Mouse (Mus musculus): ENCODE results near the gene Tspan5. TPM values are rescaled to one million over a fixed set of nuclear protein-coding genes. Genes with fewer than 3 reads are reported as not detected.

Gene Tspan5
- total and polyA plus RNA-seq, 3 experiments = 28.1 to 35.1 TPM; not detected in 1

GRCm38 (mm10) chr3:138867149-138867848 is 125.3 kb downstream of the Tspan5 start:
- no peak for TF ChIP-seq GATA1 (IDR thresholded peaks at IDR 0.05; ENCODE audit: low read depth, low read length)
- TF ChIP-seq TAL1 (IDR thresholded peaks at IDR 0.05; ENCODE audit: low read length) = no peak
- TF ChIP-seq USF1 (IDR thresholded peaks at IDR 0.05; ENCODE audit: low read depth, low read length) = no peak
- no peak for TF ChIP-seq CHD1 (IDR thresholded peaks at IDR 0.05; ENCODE audit: low read depth, low read length)
- no peak for TF ChIP-seq MAZ (IDR thresholded peaks at IDR 0.05; ENCODE audit: low read depth, low read length)
- no peak for TF ChIP-seq ZMIZ1 (IDR thresholded peaks at IDR 0.05; ENCODE audit: low read depth, low read length)
- TF ChIP-seq EP300 (IDR thresholded peaks at IDR 0.05; ENCODE audit: low read depth in 1 of 2, low read length in 2 of 2) = no peak
- TF ChIP-seq TBP (IDR thresholded peaks at IDR 0.05; ENCODE audit: low read depth, low read length) = no peak
- TF ChIP-seq MAX (IDR thresholded peaks at IDR 0.05; ENCODE audit: low read length) = no peak
- no peak for TF ChIP-seq POLR2AphosphoS5 (IDR thresholded peaks at IDR 0.05; ENCODE audit: borderline replicate concordance, low read depth, low read length)
- TF ChIP-seq TCF12 (IDR thresholded peaks at IDR 0.05; ENCODE audit: low read depth, low read length) = no peak
- Histone ChIP-seq H3K9me3 (replicated peaks; ENCODE audit: insufficient read depth, low read length) (no peaks in the 10 kb centered on the region), H3K4me3 (ENCODE audit: control insufficient read depth in 1 of 2, insufficient read depth in 1 of 2, low read depth in 2 of 2, low read length in 2 of 2) (no peak overlapping the region), H3K9ac (ENCODE audit: control insufficient read depth, low read depth, low read length, poor library complexity, severe bottlenecking) (no peak overlapping the region), H3K36me3 (ENCODE audit: control insufficient read depth in 1 of 2, insufficient read depth in 2 of 2, low read length in 2 of 2) (peaks cover 0 to 2% of the 10 kb centered on the region in 2 experiments; a peak in 1 of 4 replicates), H3K27me3 (ENCODE audit: control insufficient read depth in 1 of 2, insufficient read depth in 2 of 2, low read length in 2 of 2) (no peaks in the 10 kb centered on the region), H3K4me1 (ENCODE audit: control insufficient read depth in 1 of 2, insufficient read depth in 2 of 2, low read length in 2 of 2) (no peaks in the 10 kb centered on the region), H3K27ac (ENCODE audit: control insufficient read depth, low read depth, low read length) (no peak overlapping the region), H3K79me2 (ENCODE audit: control insufficient read depth, insufficient read depth, low read length, poor library complexity) (no peaks in the 10 kb centered on the region)
- no peak for DNase-seq (ENCODE audit: low read depth, low spot score)

GRCm38 (mm10) chr3:138868409-138868808 is 126.4 kb downstream of the Tspan5 start:
- Histone ChIP-seq H3K79me2 (ENCODE audit: control insufficient read depth, insufficient read depth, low read length, poor library complexity) (no peaks in the 10 kb centered on the region), H3K9ac (ENCODE audit: control insufficient read depth, low read depth, low read length, poor library complexity, severe bottlenecking) (no peak overlapping the region), H3K27me3 (ENCODE audit: control insufficient read depth in 1 of 2, insufficient read depth in 2 of 2, low read length in 2 of 2) (no peaks in the 10 kb centered on the region), H3K36me3 (ENCODE audit: control insufficient read depth in 1 of 2, insufficient read depth in 2 of 2, low read length in 2 of 2) (peaks cover 0 to 2% of the 10 kb centered on the region in 2 experiments; a peak in 1 of 4 replicates), H3K4me3 (ENCODE audit: control insufficient read depth in 1 of 2, insufficient read depth in 1 of 2, low read depth in 2 of 2, low read length in 2 of 2) (no peak overlapping the region), H3K4me1 (ENCODE audit: control insufficient read depth in 1 of 2, insufficient read depth in 2 of 2, low read length in 2 of 2) (no peaks in the 10 kb centered on the region), H3K9me3 (replicated peaks; ENCODE audit: insufficient read depth, low read length) (no peaks in the 10 kb centered on the region), H3K27ac (ENCODE audit: control insufficient read depth, low read depth, low read length) (no peak overlapping the region)
- DNase-seq (ENCODE audit: low read depth, low spot score) = no peak
- TF ChIP-seq KAT2A (conservative IDR thresholded peaks at IDR 0.05; ENCODE audit: low read depth, low read length) = no peak
- no peak for TF ChIP-seq TBP (IDR thresholded peaks at IDR 0.05; ENCODE audit: low read depth, low read length)

- no peak overlapping the region for H3K4me3 ChIP-seq (ENCODE audit: control insufficient read depth in 1 of 2, insufficient read depth in 1 of 2, low read depth in 2 of 2, low read length in 2 of 2)
- H3K79me2 ChIP-seq (ENCODE audit: control insufficient read depth, insufficient read depth, low read length, poor library complexity) = no peaks in the 10 kb centered on the region
- H3K4me1 ChIP-seq (ENCODE audit: control insufficient read depth in 1 of 2, insufficient read depth in 2 of 2, low read length in 2 of 2) = no peaks in the 10 kb centered on the region
- DNase-seq (ENCODE audit: low read depth, low spot score) = no peak
- no peak overlapping the region for H3K27ac ChIP-seq (ENCODE audit: control insufficient read depth, low read depth, low read length)
- no peak overlapping the region for H3K9ac ChIP-seq (ENCODE audit: control insufficient read depth, low read depth, low read length, poor library complexity, severe bottlenecking)
- no peaks in the 10 kb centered on the region for H3K9me3 ChIP-seq (replicated peaks; ENCODE audit: insufficient read depth, low read length)
- H3K36me3 ChIP-seq (ENCODE audit: control insufficient read depth in 1 of 2, insufficient read depth in 2 of 2, low read length in 2 of 2) = peaks cover 0 to 4% of the 10 kb centered on the region in 2 experiments; a peak in 1 of 4 replicates
- no peaks in the 10 kb centered on the region for H3K27me3 ChIP-seq (ENCODE audit: control insufficient read depth in 1 of 2, insufficient read depth in 2 of 2, low read length in 2 of 2)
- TF ChIP-seq POLR2A (IDR thresholded peaks at IDR 0.05; ENCODE audit: control insufficient read depth in 1 of 2, insufficient read depth in 1 of 2, low read depth in 1 of 2, low read length in 2 of 2, poor library complexity in 1 of 2) (no peak), RCOR1 (IDR thresholded peaks at IDR 0.05; ENCODE audit: low read depth, low read length) (no peak), MYB (IDR thresholded peaks at IDR 0.05; ENCODE audit: low read depth, low read length) (no peak), TBP (IDR thresholded peaks at IDR 0.05; ENCODE audit: low read depth, low read length) (no peak), EP300 (IDR thresholded peaks at IDR 0.05; ENCODE audit: low read depth in 1 of 2, low read length in 2 of 2) (no peak), MEF2A (IDR thresholded peaks at IDR 0.05; ENCODE audit: extremely low read depth, insufficient replicate concordance, low read depth, low read length, poor library complexity, severe bottlenecking) (no peak), TCF12 (IDR thresholded peaks at IDR 0.05; ENCODE audit: low read depth, low read length) (no peak), CTCF (IDR thresholded peaks at IDR 0.05 in 2 of 3, conservative IDR thresholded peaks at IDR 0.05 in 1 of 3; ENCODE audit: control insufficient read depth in 1 of 3, insufficient read depth in 1 of 3, low read depth in 2 of 3, low read length in 3 of 3, poor library complexity in 1 of 3, severe bottlenecking in 1 of 3) (no peak), ZKSCAN1 (IDR thresholded peaks at IDR 0.05; ENCODE audit: low read depth, low read length) (no peak), ZNF384 (IDR thresholded peaks at IDR 0.05; ENCODE audit: low read depth, low read length) (no peak), CHD1 (IDR thresholded peaks at IDR 0.05; ENCODE audit: low read depth, low read length) (no peak), ELF1 (IDR thresholded peaks at IDR 0.05; ENCODE audit: low read depth, low read length) (no peak), NELFE (IDR thresholded peaks at IDR 0.05; ENCODE audit: low read depth, low read length) (no peak), USF2 (IDR thresholded peaks at IDR 0.05; ENCODE audit: borderline replicate concordance in 1 of 2, insufficient read depth in 1 of 2, low read depth in 1 of 2, low read length in 2 of 2) (no peak), ZC3H11A (IDR thresholded peaks at IDR 0.05; ENCODE audit: low read depth, low read length) (no peak), KAT2A (conservative IDR thresholded peaks at IDR 0.05; ENCODE audit: low read depth, low read length) (no peak), TAL1 (IDR thresholded peaks at IDR 0.05; ENCODE audit: low read length) (no peak), BHLHE40 (IDR thresholded peaks at IDR 0.05; ENCODE audit: borderline replicate concordance, low read depth, low read length) (no peak)
These were observed 133.3 kb downstream of the Tspan5 start for GRCm38 (mm10) chr3:138875282-138875681.

Data from MEL (cell line).